Mouse (Mus musculus) embryo, embryonic 10.5 days (tissue): ENCODE results near the gene Cyp2c69.
"Not testable (repeated sequence)": the region's sequence is repeated elsewhere in the genome, so short reads cannot be mapped to it uniquely, and the experiment has no call there.

ENCODE experiments used
- DNase-seq: peaks from one replicate; pipeline ENCODE4 v3.0.0-alpha.2; 2015; ENCODE audit warnings: low spot score

The Cyp2c69 gene

GRCm38 (mm10) chr19:39886699-39887098 lies at the start of gene Cyp2c69:
TSS of gene Cyp2c69 (minus strand) at chr19:39886799.
- DNase-seq: not testable (repeated sequence)

GRCm38 (mm10) chr19:39935396-39935795 lies 48.8 kb upstream of the Cyp2c69 start:
- DNase-seq: no peak

- no peak for DNase-seq
Observed at GRCm38 (mm10) chr19:39930032-39930431, 43.4 kb upstream of the Cyp2c69 start.

- DNase-seq: no peak
Observed at GRCm38 (mm10) chr19:39901656-39902055, 15.1 kb upstream of the Cyp2c69 start.

- DNase-seq: not testable (repeated sequence)
Observed at GRCm38 (mm10) chr19:39890079-39890478, 3.5 kb upstream of the Cyp2c69 start.

GRCm38 (mm10) chr19:39866133-39866532 lies 20.5 kb downstream of the Cyp2c69 start:
- no peak for DNase-seq

GRCm38 (mm10) chr19:39820931-39821330 lies 65.7 kb downstream of the Cyp2c69 start:
- DNase-seq: not testable (repeated sequence)

GRCm38 (mm10) chr19:39816400-39816799 lies 70.2 kb downstream of the Cyp2c69 start:
- not testable (repeated sequence) for DNase-seq

- DNase-seq: not testable (repeated sequence)
Observed at GRCm38 (mm10) chr19:39815991-39816390, 70.6 kb downstream of the Cyp2c69 start.

- not testable (repeated sequence) for DNase-seq
Observed at GRCm38 (mm10) chr19:39812714-39813113, 73.9 kb downstream of the Cyp2c69 start, which contains the start of gene Cyp2c40. TSS of gene Cyp2c40 (minus strand) at chr19:39812814.
